Mouse (Mus musculus) midbrain, embryonic 15.5 days (tissue): ENCODE measurements around the gene Dpf2. TPM values are rescaled to one million over a fixed set of nuclear protein-coding genes. Genes with fewer than 3 reads are reported as not detected.
A peak's percentile ranks its signal among the peaks of the same experiment; 100 is the strongest.

Experiments used
- ATAC-seq: fragments of 200-750 bp; cut with Nextera tagmentation; replicated peaks from 2 replicates; pipeline ENCODE4 v1.8.0; 2017; ENCODE audit warnings: moderate TSS enrichment
- H3K27ac ChIP-seq: fragments of 300-500 bp; sonication (generic); 2 replicates; pipeline ENCODE4 v1.5.1; 2015; ENCODE audit warnings: mild to moderate bottlenecking, inconsistent platforms
- H3K27me3 ChIP-seq: fragments of 300-500 bp; sonication (generic); replicated peaks from 2 replicates; pipeline ENCODE4 v1.6.1; 2015; ENCODE audit warnings: inconsistent platforms
- H3K36me3 ChIP-seq: fragments of 300-500 bp; sonication (generic); replicated peaks from 2 replicates; pipeline ENCODE4 v1.6.1; 2015; ENCODE audit warnings: inconsistent platforms
- H3K4me1 ChIP-seq: fragments of 300-500 bp; sonication (generic); 2 replicates; pipeline ENCODE4 v1.6.1; 2015; ENCODE audit warnings: inconsistent platforms
- H3K4me2 ChIP-seq: fragments of 300-500 bp; sonication (generic); 2 replicates; pipeline ENCODE4 v1.6.1; 2015; ENCODE audit warnings: inconsistent platforms, mild to moderate bottlenecking, moderate library complexity
- H3K4me3 ChIP-seq: fragments of 300-500 bp; sonication (generic); 2 replicates; pipeline ENCODE4 v1.5.1; 2015; ENCODE audit warnings: mild to moderate bottlenecking, inconsistent platforms
- H3K9ac ChIP-seq: fragments of 300-500 bp; sonication (generic); 2 replicates; pipeline ENCODE4 v1.6.1; 2015; ENCODE audit warnings: mild to moderate bottlenecking, inconsistent platforms
- H3K9me3 ChIP-seq: fragments of 300-500 bp; sonication (generic); 2 replicates; pipeline ENCODE4 v1.6.1; 2016; ENCODE audit warnings: inconsistent platforms
- WGBS: fragments of 180-500 bp; shearing (Covaris S2); methylation state at CpG from one replicate; pipeline ENCODE4 v1.1.7; 2015; ENCODE audit warnings: mixed read lengths; 5-methylcytosine and 5-hydroxymethylcytosine counted together
- polyA plus RNA-seq: library from polyadenylated mRNA; unstranded; fragments of >200 nt; fragmentation: Nextera tagmentation; extraction: Ambion mirVana; gene quantifications from 2 replicates; pipeline ENCODE4 v1.2.1, GENCODE M21; 2015

The Dpf2 gene
- polyA plus RNA-seq, 1 experiment from 2014 or later = 122 TPM

DNA sequence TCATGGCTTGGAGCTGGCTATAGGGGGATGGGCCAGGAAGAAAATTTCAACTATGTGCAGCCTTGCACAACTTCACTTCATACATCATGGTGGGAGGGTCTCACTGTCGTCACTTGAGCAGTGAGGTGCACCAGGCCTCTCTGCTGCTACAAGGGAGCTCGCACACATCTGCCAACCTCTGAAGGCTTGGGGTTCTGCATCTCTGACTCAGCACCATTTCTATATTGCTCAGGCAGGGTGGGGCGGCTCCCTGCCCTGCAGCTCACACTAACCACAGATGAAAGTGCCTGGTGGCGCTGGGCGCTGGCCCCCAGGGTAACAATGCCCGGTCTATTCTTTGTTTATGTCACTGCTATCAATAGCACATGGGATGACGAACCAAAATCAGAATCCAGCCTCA is 32.2 kb upstream of the Dpf2 start:
- H3K4me2 ChIP-seq = no peak overlapping the region
- no peak overlapping the region for H3K4me3 ChIP-seq
- H3K27ac ChIP-seq = no peak overlapping the region
- 88% methylated on average over 7 of the region's 7 CpGs for WGBS
- H3K9me3 ChIP-seq = no peaks in the 10 kb centered on the region
- no peak overlapping the region for H3K9ac ChIP-seq
- no peaks in the 10 kb centered on the region for H3K4me1 ChIP-seq
- no peaks in the 10 kb centered on the region for H3K36me3 ChIP-seq
- no peaks in the 10 kb centered on the region for H3K27me3 ChIP-seq
- no peak for ATAC-seq

DNA sequence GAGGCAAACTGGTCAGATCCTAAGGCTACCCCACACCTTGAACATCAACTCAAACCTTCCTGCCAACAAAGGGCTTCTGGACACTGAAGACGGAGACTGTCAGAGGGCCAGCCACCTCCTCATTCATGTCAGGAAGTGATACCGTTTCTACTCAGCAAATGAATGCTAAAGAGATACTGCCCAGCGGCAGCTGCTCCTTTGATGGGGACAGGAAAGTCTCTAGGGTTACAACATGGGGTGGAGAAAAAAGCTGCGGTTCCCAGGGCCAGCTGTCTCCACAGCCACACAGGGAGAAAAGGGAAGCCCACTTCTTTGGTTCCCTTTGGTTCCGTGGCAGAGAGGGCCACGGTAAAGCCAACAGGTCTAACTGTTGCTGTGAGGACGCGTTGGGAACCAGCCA is 31.3 kb upstream of the Dpf2 start:
- H3K4me2 ChIP-seq = no peak overlapping the region
- H3K27me3 ChIP-seq = no peaks in the 10 kb centered on the region
- no peaks in the 10 kb centered on the region for H3K4me1 ChIP-seq
- 77% methylated on average over 8 of the region's 8 CpGs for WGBS
- H3K9me3 ChIP-seq = no peaks in the 10 kb centered on the region
- no peak overlapping the region for H3K27ac ChIP-seq
- no peak overlapping the region for H3K9ac ChIP-seq
- no peak overlapping the region for H3K4me3 ChIP-seq
- H3K36me3 ChIP-seq = no peaks in the 10 kb centered on the region
- no peak for ATAC-seq

DNA sequence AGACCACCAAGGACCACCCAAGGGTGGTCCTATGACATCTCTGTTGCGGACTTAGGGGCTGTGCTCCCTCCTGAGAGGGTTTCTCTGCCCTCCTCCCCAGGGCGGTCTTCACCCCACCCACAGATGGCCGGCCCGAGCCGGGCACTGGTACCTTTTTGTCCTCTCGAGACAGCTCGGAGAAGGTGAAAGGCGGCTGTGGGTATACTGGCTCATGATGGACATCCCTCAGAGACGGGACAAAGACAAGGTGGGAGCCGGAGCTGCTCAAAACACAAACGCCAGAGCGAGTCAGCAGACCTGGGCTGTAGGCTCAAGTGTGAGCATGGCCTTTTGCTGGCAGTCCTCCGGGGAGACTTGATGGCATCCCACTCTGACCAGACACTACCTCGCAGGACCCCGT is 30.6 kb upstream of the Dpf2 start:
- 92% methylated on average over 15 of the region's 15 CpGs for WGBS
- no peak overlapping the region for H3K27ac ChIP-seq
- H3K4me2 ChIP-seq = no peak overlapping the region
- H3K27me3 ChIP-seq = no peaks in the 10 kb centered on the region
- H3K9me3 ChIP-seq = no peaks in the 10 kb centered on the region
- no peak for ATAC-seq
- no peaks in the 10 kb centered on the region for H3K36me3 ChIP-seq
- H3K4me3 ChIP-seq = no peak overlapping the region
- no peak overlapping the region for H3K9ac ChIP-seq
- no peaks in the 10 kb centered on the region; the same call in 1 of the 2 replicates for H3K4me1 ChIP-seq

DNA sequence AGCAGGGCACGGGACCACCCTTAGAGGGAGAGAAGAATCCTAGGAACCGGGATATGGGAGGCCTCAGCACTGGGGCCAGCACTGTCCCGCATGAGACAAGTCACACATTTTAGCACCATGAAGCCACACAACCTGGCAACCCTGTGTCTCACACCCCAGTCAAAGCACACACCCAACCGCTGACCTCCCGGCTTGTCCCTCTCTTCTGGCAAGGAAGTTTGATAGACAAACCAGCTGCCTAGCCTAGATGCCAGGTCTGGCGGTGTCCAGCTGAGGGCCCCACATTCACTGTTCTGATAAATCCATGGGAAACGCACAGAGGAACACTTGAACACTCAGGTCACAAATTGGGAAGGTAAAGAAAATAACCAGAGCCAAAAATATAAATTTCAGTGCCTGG is 29.8 kb upstream of the Dpf2 start:
- no peaks in the 10 kb centered on the region for H3K36me3 ChIP-seq
- 91% methylated on average over 7 of the region's 7 CpGs for WGBS
- no peak overlapping the region for H3K4me3 ChIP-seq
- H3K9me3 ChIP-seq = no peaks in the 10 kb centered on the region
- ATAC-seq = no peak
- no peaks in the 10 kb centered on the region for H3K27me3 ChIP-seq
- no peak overlapping the region for H3K9ac ChIP-seq
- H3K27ac ChIP-seq = no peak overlapping the region
- H3K4me2 ChIP-seq = no peak overlapping the region
- peaks cover 7% of the 10 kb centered on the region for H3K4me1 ChIP-seq

DNA sequence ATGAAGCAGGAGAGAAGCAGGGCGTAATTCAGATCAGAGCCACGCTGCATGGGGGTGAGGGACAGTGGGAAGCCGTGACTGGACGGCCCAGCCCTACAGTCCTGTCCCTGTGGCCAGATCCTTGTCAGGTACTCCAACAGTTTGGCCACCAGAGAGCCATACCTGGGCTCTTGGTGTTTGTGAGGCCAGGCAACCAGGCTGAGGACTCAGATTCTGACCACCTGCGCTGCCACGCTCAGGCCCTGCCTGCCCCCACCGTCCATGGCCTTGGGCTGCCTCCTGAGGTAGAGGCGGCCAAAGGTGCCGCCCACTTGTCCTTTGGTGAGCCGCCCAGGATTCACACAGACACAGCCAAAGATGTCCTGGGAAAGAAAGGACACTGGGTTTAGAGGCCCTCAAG is 27.8 kb upstream of the Dpf2 start:
- H3K9ac ChIP-seq = no peak overlapping the region
- no peak overlapping the region for H3K4me3 ChIP-seq
- 94% methylated on average over 10 of the region's 10 CpGs for WGBS
- peaks cover 10% of the 10 kb centered on the region for H3K4me1 ChIP-seq
- no peak overlapping the region for H3K27ac ChIP-seq
- ATAC-seq = no peak
- H3K36me3 ChIP-seq = no peaks in the 10 kb centered on the region
- H3K27me3 ChIP-seq = no peaks in the 10 kb centered on the region
- H3K4me2 ChIP-seq = no peak overlapping the region
- H3K9me3 ChIP-seq = no peaks in the 10 kb centered on the region

DNA sequence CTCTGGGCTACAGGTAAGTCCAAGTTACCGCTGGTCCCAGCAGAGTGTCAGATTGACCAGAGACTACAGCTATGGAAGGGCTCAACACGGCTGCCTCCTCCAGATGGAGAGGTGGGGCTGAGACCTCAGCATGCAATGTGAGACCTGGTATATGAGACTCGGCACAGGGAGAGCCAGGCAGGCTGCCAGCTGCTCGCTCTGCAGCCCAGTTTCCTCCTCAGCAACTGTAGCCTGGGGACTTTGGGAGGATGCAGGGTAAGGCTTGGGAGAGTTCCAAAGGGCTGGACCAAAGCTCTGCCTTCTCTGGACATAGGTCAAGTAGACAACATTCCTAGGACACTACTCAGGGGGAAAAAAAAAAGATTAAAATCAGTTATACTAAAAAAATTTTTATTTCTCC is 27.4 kb upstream of the Dpf2 start:
- no peaks in the 10 kb centered on the region for H3K27me3 ChIP-seq
- no peaks in the 10 kb centered on the region for H3K36me3 ChIP-seq
- 62% methylated on average over 4 of the region's 4 CpGs for WGBS
- H3K9ac ChIP-seq = no peak overlapping the region
- ATAC-seq = no peak
- H3K4me1 ChIP-seq = peaks cover 10% of the 10 kb centered on the region
- H3K4me3 ChIP-seq = no peak overlapping the region
- no peaks in the 10 kb centered on the region for H3K9me3 ChIP-seq
- H3K4me2 ChIP-seq = no peak overlapping the region
- no peak overlapping the region for H3K27ac ChIP-seq

DNA sequence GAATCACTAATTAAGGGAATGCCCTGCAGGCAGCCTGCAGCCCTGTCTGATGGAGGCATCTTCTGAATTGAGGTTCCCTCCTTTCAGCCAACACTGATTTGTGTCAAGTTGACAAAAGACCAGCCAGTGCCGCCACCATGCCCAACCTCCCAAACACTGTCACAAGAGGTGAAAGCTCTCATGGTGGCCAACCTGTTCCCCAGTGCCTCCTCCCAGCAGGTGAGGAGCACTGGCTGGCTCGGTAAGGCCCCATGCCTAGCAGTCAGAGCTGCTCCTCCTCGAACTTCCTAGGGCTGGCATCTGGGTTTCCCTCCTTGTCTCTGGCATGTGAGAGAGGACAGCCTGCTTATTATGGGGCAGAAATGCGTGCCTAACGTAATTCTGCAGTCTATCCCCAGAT is 26.9 kb upstream of the Dpf2 start:
- Histone ChIP-seq H3K4me1 (peaks cover 10% of the 10 kb centered on the region), H3K27ac (0 out of 2 replicates have a peak overlapping the region, but pooled peaks have one; percentile 42), H3K36me3 (no peaks in the 10 kb centered on the region), H3K4me2 (no peak overlapping the region), H3K9me3 (no peaks in the 10 kb centered on the region), H3K27me3 (no peaks in the 10 kb centered on the region), H3K9ac (no peak overlapping the region), H3K4me3 (no peak overlapping the region)
- 76% methylated on average over 5 of the region's 5 CpGs for WGBS
- ATAC-seq = no peak

DNA sequence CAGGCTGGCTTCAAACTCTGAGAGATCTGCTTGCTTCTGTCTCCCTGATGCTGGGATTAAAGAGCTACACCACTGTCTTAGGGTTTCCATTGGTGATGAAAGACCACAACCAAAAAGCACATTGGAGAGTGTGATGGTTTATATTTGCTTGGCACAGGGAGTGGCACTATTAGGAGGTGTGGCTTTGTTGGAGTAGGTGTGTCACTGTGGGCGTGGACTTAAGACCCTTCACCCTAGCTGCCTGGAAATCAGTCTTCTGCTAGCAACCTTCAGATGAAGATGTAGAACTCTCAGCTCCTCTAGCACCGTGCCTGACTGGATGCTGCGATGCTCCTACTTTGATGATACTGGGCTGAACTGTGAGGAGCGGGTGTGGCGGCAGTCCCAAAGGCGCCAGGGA is 25.7 kb upstream of the Dpf2 start:
- peaks cover 10% of the 10 kb centered on the region for H3K4me1 ChIP-seq
- no peaks in the 10 kb centered on the region for H3K27me3 ChIP-seq
- H3K27ac ChIP-seq = no peak overlapping the region
- H3K9me3 ChIP-seq = no peaks in the 10 kb centered on the region
- no peak for ATAC-seq
- 92% methylated on average over 6 of the region's 6 CpGs for WGBS
- H3K4me2 ChIP-seq = no peak overlapping the region
- H3K36me3 ChIP-seq = no peaks in the 10 kb centered on the region
- H3K9ac ChIP-seq = no peak overlapping the region
- H3K4me3 ChIP-seq = no peak overlapping the region

DNA sequence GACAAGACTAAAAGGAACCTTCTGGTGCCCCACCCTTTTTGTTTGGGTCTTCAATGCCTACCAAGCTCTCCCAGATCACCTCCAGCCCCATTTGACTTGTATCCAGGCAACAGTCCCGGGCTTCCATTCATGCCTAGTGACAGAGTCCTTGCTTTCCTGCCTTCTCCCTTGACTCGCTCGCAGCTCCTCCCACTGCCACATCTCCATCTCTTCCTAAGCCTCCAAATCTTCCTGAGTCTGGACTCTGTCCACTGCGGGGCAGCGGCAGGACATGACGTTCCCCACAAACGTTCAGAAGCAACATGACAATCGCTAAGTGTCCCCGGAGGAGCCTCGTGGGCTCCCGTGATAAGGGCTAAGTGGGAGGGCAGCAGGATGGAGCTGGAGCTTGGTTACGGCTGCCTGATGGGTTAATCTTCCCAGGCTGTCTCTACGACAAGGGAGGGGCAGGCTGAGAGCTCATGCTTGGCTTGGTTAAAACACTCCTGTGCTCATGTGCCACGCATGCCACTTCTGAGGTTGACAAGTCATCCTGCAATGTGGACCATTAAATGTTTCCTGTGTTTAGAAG is 25.1 kb upstream of the Dpf2 start:
- WGBS = 8% methylated on average over 14 of the region's 14 CpGs
- H3K4me3 ChIP-seq = no peak overlapping the region
- no peaks in the 10 kb centered on the region for H3K36me3 ChIP-seq
- no peak for ATAC-seq
- peaks cover 10% of the 10 kb centered on the region for H3K4me1 ChIP-seq
- peak overlapping the region; percentile 34 for H3K4me2 ChIP-seq
- no peak overlapping the region for H3K9ac ChIP-seq
- H3K9me3 ChIP-seq = no peaks in the 10 kb centered on the region
- no peaks in the 10 kb centered on the region for H3K27me3 ChIP-seq
- 0 out of 2 replicates have a peak overlapping the region, but pooled peaks have one; percentile 18 for H3K27ac ChIP-seq

DNA sequence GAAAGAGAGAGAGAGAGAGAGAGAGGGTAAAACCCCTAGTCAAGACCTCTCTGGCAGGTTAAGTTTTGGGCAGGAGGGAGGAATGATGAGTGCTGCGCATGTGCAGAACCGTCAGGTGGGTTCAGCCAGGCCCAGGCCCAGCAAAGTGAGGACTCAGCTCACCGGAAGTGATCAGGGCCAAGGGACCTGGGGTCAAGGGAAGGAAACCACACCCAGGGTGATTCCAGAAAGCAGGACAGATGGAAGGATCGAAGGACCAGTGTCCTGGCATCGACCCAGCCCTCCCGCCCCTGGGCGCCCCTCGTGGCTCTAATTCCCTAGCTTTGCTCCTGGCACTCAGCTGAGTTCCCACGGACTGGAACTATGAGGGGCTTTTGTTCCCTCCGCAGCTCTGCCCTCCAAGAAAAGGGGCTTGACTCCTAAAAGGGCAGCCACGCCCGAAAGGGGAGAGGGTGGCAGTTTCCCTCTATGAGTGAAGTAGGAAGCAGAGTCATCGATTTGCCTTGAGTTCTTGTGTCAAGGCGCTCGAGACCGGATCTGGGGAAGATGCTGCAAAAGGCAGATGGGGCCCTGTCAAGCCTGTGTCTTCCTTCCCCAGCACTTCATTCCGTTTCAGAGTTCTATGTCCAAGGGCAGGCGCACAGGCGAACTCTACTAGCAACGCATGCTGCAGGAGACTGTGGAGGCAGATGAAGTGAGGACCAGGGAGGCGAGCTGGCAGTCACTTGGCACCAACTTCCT is 24.5 kb upstream of the Dpf2 start:
- peak overlapping the region; percentile 58; the same call in 1 of the 2 replicates for H3K27ac ChIP-seq
- WGBS = 53% methylated on average over 21 of the region's 21 CpGs
- ATAC-seq = no peak
- H3K9me3 ChIP-seq = no peaks in the 10 kb centered on the region
- H3K9ac ChIP-seq = no peak overlapping the region
- no peaks in the 10 kb centered on the region for H3K27me3 ChIP-seq
- no peaks in the 10 kb centered on the region for H3K36me3 ChIP-seq
- peak overlapping the region; percentile 34 for H3K4me2 ChIP-seq
- H3K4me1 ChIP-seq = peaks cover 10% of the 10 kb centered on the region
- no peak overlapping the region for H3K4me3 ChIP-seq

DNA sequence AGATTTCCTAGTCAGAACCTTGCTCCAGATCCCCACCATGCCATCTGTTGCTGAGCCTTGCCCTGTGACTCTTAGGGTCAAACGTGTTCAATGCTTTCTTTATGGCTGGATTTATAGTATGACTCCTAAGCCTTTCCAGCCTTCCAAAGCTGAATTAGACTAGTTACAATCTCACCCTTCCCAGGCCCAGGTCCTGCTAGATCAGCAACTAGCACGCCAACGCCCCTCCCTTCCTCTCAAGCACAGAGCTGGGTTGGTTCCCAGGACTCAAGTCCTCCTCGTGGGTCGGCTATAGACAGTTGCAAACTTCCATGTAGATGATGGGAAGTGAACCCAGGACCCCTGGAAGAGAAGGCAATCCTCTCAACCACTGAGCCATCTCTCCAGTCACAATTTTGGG is 22.9 kb upstream of the Dpf2 start:
- H3K4me3 ChIP-seq = no peak overlapping the region
- H3K9ac ChIP-seq = no peak overlapping the region
- H3K27me3 ChIP-seq = no peaks in the 10 kb centered on the region
- H3K4me2 ChIP-seq = no peak overlapping the region
- peaks cover 10% of the 10 kb centered on the region for H3K4me1 ChIP-seq
- no peak overlapping the region for H3K27ac ChIP-seq
- no peak for ATAC-seq
- H3K9me3 ChIP-seq = no peaks in the 10 kb centered on the region
- no peaks in the 10 kb centered on the region for H3K36me3 ChIP-seq
- WGBS = 80% methylated on average over 5 of the region's 5 CpGs

DNA sequence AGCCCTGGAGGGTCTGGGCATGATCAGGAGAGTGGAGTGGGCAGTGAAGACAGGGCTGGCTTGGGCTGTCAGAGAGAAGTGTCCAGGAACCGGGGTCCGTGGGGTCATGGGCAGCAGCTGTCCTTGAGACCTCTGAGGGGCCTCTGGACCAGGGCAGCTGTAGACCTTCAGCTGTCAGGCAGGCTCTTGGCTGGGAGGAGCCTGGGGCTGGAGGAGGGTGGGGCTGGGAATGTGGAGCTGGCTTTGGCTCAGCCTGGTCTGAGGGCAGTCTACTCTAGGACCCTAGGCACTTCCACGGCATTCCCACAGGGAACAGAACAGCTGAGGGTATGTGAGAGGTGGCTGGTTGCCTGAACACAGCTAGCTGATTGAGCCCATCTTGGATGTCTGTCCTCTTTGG is 22.5 kb upstream of the Dpf2 start:
- Histone ChIP-seq H3K27me3 (no peaks in the 10 kb centered on the region), H3K4me1 (peaks cover 10% of the 10 kb centered on the region), H3K4me3 (no peak overlapping the region), H3K4me2 (no peak overlapping the region), H3K27ac (no peak overlapping the region), H3K9ac (no peak overlapping the region), H3K36me3 (no peaks in the 10 kb centered on the region), H3K9me3 (no peaks in the 10 kb centered on the region)
- 72% methylated on average over 3 of the region's 3 CpGs for WGBS
- no peak for ATAC-seq
